Mouse (Mus musculus): ENCODE results near the gene Nrxn3. TPM values are rescaled to one million over a fixed set of nuclear protein-coding genes. Genes with fewer than 3 reads are reported as not detected.

The Nrxn3 gene
- total RNA-seq, 2 experiments from 2014 or later: 153 to 159 TPM

DNA sequence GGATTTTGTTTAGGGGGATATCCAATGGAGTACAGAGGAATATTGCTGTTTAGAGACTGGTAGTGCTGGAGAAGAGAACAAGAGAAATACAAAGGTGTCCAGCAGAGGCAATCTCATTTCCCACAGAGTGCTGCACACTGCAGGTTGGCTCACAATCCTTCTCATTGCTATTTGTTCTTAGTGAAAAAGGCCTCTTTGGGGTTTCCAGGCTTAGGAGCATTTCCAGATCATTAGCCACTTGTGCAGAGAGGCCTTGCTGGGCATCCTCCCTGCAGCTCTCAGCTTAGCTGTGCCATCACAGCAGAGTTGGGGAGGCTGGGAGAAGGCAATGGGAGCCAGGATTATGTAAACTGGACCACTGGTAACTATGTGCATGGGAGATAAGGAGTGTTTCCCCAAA lies 1260.7 kb downstream of the Nrxn3 start:
- intact Hi-C loops (cut with DNase I): no loop called here
- no peak for DNase-seq

DNA sequence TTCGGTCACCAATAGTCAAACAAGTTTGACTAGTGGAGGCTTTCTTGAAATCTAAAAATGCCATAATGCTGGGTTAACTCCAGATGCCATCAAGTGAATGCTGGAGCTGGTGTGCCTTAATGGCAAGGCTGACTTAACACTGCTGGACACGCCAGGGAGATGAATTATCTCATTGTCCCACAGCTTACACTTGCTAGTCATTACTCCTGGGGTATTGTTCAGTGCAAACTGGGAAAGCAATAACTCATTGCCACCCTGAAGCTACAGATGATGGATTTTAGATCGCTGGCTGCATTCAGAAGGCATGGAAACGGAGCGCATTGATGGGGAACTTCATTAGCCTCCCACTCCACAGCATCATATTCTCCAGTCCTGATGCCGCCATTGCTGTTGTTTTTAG lies 1263.5 kb downstream of the Nrxn3 start:
- intact Hi-C loops (cut with DNase I): no loop called here
- DNase-seq: no peak

DNA sequence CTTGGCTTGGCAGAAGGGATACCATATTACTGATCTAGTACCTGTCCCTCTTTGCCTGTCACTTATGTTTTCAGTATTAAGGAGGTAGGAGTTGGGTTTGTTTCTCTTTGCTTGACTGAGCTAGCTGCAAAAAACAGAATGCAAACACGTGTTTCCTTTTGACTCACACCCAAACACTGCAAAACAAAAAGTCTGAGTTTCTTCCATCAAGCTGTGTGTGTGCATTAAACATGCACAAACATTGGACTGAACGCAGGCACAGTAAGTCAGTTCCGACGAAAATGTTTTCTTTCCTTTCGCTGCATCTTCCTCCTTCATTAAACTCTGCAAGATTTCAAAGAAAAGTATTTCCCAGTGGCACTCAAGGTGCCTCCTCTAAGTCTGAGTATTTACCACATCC lies 1270.6 kb downstream of the Nrxn3 start:
- no peak for DNase-seq

DNA sequence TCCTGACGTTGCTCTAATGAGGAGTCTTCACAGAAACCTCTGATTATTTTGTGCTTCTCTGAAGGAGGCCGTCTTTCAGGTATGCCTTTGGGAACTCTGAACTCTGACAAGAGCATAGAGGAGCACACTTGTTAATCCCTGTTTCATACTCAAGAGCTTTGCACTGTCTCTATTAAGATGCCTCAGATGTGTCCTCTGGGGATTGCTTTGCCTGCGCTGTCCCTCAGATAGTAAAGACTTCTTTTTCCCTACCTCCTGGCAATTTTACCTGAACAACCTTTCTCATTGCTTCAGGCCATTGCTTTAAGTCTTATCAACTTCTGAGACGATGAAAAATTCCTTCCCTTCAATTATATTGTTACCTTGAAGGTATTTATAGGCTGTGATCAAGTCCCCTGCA lies 1272.7 kb downstream of the Nrxn3 start:
- intact Hi-C loops (cut with DNase I): no loop called here
- no peak for DNase-seq

More for the DNA sequence above, 1270.6 kb downstream of the Nrxn3 start:
- intact Hi-C loops (cut with DNase I): no loop called here

DNA sequence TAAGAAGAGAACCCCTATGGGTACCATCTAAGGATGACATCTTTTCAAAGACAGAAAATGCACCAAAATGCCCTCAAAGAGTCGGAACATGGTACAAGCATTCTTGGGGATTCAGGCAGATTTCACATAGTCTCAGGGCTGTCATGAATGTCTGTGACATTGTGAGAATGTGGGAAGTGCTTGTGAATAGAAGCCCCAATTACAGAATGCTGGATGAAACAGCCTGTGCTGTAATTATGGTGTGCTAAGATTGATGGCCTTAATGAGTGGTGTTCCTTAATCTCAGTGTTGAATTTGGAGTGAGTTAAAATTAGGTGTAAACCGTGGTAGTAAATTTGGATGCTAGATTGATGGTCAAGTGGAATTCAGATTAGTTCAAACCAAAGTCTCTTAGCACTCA lies 1287.6 kb downstream of the Nrxn3 start:
- intact Hi-C loops (cut with DNase I): no loop called here
- no peak for DNase-seq

DNA sequence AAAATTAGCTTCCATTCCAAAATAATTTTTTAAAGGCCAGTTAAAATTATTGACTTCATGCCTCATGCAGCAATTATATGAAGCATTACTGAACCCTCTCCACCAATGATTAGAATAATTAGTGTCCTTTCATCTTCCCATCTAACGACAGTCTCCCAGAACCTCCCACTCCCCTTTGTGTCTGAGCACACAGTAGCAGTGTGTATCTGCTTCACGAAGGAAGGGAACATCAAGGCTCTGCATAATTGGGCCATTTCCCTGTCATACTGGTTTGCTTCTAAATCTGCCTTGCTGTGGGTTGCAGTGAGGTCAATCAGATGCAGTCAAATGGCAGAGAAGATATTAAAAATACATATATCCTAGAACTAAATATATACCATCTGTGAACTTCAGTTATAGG lies 1291.3 kb downstream of the Nrxn3 start:
- intact Hi-C loops (cut with DNase I): no loop called here
- DNase-seq: no peak

DNA sequence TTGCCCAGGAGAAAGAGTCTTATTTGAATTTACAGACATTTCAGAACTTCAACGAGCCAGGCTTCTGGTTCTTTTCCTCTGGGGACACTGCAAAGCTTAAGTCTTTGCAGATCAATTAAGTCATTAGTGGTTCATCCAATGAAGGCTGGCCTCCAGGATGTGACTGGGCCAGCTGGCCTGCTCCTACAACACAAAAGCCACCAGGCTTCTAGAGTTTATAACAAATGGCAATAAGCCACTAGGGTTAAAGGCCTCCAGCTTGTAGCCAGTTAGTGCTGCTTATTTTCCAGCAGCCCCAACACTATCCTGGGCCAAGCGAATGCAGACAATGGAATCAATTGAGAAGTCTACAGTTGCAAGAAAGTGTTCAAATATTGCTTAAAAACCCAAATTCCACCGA lies 1304.3 kb downstream of the Nrxn3 start:
- DNase-seq: peak; percentile 21
- intact Hi-C loops (cut with DNase I): no loop called here

DNA sequence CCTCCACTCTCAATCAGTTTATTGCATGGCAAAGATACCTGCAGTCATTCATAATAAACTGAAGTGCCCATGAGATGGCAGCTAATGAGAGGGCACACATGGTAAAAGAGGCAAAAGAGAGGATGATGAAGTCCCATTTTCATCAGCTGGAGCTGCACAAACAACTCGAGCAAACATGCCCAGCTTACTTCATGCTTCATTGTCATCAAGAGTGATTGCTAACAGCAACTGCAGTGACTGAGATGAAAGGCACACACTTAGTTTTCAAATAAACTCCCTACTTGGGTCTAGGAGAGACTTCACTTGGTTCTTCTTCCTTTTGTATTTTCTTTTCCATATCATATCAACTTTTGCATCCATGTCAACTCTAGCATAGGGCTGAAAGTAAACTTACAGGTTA lies 1318.4 kb downstream of the Nrxn3 start:
- DNase-seq: no peak
- intact Hi-C loops (cut with DNase I): no loop called here

DNA sequence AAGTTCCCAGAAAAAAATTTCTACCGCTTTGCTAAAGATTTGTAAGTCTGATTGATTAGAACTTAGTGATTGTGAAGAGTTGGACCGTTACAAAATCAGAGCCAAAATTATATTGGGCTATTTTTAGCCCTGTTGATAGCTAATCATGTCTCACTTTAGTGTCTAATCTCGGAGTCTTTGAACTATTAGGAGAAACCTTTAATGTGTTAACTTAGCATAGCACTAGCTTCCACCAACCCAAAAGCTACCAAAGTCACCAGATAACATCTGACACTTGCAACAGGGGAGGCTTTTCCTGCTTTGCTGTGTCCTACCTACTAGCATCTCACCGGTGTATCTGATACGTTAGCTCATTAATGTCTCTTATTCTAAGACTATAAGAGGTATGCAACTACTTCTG lies 1333.6 kb downstream of the Nrxn3 start:
- DNase-seq: no peak
- intact Hi-C loops (cut with DNase I): no loop called here

DNA sequence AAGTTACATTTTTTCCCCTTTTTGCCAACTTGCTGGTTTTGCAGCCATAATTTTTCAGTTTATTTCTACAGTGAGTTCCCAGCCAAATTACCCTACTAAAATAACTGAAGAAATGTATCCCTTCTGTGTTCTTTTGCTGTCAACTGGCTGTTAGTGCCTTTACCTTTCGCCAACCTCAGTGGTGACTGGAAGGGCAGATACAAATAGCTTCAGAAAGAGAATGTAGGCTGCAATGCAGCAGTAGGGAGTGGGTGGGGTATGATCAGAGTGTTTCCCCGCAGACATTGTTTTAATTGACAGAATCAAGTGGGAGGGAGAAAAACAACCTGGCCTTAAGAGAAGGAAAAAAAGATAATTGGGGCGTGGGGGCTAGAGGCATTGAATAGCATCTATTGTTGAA lies 1337.1 kb downstream of the Nrxn3 start:
- intact Hi-C loops (cut with DNase I): no loop called here
- DNase-seq: no peak

DNA sequence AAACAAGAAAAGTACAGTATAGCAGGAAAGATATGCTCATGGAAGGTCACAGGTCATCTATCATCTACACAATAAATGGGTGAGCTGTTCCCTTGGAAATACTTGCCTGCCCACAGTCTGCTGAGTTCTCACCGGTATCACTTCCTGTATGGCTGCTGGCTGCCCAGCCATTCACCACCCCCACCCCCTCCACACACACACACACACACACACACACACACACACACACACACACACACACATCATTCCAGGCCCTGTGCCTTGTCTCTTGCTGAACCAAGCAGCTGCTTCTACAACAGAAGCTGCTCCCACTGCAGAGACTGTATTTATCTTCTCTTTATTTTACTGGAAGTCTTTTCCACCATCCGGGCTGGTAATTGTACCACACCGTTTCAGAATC lies 1338.6 kb downstream of the Nrxn3 start:
- no peak for DNase-seq
- intact Hi-C loops (cut with DNase I): no loop called here

DNA sequence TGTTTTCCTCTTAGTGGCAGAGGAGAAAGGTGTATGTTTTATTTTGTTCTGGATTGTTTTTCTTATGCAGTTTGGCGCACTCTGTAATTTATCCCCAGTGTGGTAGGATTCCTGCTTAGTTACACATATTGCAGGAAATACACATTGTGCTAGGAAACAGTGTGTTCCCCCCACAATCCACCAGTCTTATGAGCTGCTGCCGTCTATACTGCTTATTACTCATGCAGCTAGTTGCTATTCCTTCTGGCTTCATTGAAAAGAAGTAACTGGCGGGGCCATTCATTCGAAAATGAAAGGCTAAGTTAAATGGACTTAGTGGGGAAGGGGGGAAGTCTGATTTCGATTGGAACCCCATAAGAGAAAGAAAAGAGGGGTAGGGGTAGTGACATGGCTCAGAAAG lies 1339.5 kb downstream of the Nrxn3 start:
- DNase-seq: no peak
- intact Hi-C loops (cut with DNase I): no loop called here

DNA sequence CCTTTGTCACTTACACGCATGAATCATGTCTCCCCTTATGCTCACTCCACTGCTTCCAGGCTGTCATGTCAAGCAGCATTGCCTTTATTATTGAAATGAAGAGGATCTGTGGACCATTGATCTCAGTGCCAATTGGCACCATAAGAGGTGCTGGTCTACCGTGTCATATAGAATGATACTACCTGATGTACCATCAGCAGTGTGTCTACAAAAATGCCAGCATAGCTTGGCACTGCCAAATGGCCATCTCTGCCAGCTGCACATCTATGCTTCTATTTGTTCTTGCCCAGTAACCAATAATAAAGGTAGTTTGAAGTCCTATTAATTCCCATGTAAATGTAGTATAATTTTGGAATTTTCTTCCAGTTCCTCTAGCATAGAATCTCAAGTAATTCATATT lies 1340.8 kb downstream of the Nrxn3 start:
- peak; percentile 8 for DNase-seq
- intact Hi-C loops (cut with DNase I): no loop called here

DNA sequence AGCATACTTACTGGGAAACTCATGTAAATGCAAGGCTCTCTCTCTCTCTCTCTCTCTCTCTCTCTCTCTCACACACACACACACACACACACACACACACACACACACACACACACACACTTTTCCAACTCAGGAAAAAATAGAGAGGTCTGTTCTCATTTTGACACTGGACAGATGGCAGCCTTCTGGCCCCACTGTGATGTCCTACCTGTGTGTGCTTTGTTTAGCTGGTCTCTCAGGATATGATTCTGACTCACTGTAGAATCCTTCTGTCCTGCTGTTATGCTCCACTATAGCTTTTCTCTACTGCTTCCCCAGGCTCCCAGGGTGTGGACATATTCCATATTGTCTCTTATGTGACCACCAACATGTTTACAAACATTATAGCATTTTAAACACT lies 1363.2 kb downstream of the Nrxn3 start:
- peak; percentile 15 for DNase-seq
- intact Hi-C loops (cut with DNase I): no loop called here

DNA sequence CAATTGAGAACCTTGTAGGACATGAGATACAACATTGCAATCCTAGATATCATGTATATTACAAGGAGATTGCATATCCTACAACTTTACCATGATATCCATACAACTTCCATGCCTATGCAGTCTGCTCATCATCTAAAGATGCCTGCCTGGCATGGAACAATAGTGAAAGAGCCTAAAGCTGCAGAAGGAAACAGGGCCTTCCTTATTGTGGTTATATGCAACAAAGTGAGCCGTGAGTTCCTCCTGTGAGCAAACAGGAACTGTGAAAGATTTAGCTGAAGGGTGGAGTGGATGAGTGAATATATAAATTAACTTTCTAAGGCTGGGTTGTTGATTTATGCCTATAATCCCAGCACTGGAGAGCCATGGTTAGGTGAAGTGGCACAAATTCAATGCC lies 1373.1 kb downstream of the Nrxn3 start:
- no peak for DNase-seq
- intact Hi-C loops (cut with DNase I): no loop called here

DNA sequence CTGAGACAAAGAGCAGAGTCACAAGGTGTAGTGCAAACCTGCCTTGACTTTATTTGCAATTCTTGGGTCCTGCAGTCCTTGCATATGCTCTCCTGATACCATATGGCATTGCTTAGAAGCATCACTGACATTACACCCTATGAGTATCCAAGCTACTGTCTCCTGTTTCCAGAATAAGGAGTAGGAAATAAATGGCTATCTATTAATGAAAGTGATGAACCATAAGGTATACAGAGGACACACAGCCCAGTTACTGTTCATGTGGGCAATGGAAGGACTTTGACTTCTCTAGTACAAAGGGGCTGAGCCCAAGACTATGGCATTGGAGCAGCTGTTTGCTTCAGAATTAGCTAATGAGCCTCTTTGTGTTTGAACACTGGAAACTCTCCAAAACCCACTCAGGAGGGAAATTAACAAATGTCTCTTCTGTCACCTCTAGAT lies 1390.7 kb downstream of the Nrxn3 start:
- intact Hi-C loops (cut with DNase I): no loop called here
- peak; percentile 37 for DNase-seq

DNA sequence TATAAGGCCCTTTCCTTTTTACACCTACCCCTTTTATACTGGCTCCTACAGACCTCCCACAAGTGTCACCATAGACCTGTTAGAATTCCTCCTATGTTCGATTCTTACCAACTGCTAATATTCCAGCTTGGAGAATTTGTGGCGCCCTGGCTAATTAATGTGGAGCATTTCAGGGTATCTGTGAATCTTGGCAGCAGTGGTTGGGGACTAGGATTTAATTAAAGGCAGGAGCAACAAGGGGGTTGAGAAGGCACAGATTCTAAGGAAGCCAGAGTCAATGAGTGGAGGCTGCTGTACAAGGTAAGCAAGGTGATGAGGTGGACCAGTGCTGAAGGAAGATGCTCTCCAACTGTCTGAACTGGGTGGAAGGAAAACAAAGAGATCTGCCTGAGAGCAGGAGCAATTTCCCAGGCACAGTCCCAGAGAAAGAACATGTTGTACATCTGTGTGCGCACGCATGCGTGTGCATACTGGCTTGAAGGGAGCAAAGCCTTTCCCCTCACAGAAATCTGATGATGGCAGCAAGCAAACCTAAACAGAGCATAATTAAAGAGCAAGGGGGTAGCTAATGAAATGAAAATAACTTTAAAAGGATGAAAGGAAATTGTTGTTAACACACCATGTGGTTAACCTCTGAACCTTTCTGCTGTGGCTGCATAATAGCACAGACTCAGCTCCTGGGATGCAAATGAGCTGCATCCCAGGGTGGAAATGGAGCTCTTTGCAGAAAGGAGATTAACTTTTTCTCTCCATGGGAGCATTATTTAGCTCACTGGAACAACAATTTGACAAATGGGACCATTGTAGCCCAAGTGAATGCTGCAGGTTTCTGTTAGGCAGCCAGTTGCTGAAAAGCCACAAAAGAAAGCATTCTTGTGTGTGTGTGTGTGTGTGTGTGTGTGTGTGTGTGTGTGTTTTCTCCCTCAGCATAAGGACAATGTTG lies 1409.5 kb downstream of the Nrxn3 start:
- peak; percentile 22 for DNase-seq
- intact Hi-C loops (cut with DNase I): no loop called here

DNA sequence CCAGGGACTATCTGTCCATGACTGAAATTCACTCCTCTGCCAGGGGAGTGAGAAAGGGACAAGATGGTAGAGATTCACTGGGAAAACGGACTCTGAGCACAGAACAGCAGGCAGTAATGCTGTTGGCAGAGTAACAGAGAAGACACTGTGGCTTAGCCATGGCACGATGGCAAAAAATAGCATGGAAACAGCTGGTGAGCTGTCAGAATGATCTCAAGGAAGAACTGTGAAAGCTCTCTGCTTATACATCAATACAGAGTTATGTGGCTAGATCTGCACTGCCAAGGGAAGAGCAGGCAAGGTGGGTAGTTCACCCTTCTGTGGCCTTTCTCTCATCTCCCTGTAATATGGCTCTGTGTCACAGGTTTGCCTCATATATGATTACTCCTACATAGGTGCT lies 1419.3 kb downstream of the Nrxn3 start:
- peak; percentile 74 for DNase-seq
- intact Hi-C loops (cut with DNase I): no loop called here

DNA sequence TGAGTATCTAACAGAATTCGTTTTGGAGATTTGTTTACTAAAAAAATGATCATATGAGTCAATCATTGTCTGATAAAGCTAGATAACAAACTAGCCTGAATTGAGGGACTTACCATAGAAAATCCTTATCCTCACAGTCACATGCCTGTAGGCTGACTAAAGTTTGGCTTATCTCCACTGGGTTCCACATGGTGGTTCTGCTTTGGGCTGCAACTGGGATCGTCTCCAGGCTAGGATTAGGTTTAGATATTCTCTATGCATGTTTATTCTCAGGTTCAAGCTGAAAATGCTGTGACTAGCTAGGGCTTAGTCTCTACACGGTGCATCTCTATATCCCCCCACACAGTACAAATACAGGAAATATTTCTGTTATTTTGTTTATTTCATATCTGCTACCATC lies 1421.6 kb downstream of the Nrxn3 start:
- DNase-seq: peak; percentile 2
- intact Hi-C loops (cut with DNase I): no loop called here

DNA sequence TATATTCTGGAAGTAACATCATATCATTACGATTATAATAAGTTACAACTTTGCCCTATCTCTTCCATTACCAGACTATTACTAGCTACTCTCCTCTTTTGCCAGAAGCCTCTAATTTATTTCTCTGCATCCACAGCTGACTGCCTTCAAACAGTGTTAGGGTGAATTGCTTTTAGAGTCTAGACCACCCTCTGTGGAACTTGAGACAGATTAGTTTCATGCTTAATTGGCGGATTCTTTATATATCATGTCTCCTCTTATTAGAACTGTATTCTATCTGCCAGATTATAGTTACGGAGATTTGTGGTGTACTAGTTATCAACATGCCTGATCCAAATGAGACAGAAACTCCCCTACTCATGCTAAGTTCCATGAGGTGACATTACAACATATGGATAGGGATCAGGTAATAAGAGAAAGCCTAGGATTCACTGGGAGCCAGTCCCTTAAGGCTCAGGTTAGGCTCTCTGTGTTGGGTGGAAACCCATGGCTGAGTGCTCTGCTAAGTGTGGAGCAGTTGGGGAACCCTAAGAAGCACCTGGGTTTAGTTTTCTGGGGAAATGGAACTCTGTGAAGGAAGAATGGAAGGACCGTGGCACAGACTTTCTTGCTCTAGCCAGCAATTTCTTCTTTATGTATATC lies 1435.6 kb downstream of the Nrxn3 start:
- intact Hi-C loops (cut with DNase I): no loop called here
- no peak for DNase-seq

DNA sequence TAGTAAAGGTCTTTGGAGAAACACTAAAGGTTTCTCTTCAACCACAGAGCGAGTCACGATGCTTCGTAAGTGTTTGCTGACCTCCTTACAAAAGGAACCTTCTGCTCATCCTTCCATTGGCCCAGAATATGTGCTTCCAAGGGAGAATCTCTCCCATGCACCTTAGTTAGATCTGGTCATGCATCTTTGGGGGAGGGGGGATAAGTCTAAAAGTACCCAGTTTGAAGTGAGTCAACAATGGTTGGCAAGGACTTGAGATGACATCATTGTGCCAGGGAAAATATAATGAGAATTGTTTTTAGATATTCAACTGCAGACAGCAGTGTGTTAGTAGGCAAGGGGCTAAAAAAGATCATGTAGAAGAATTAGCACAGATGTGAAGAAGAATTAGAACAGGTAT lies 1437.2 kb downstream of the Nrxn3 start:
- intact Hi-C loops (cut with DNase I): no loop called here

DNA sequence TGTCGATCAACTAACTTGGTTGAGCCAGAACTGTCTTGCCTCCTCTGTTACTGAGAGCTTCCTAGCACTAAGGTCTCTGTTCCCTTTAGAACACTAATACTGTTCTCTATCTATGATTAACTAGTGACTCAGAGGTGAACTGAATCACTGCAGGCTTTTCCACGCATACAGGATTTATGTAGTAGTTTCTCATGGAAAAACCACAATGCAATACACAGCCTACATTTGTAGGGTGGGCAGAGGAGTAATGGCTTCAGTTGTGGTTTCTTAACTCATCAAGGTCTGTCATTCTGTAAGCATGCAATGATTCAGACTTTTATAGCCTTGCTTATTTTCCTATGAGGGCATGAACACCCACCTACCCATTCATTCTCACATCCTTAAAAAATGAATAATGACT lies 1443.4 kb downstream of the Nrxn3 start:
- no peak for DNase-seq
- intact Hi-C loops (cut with DNase I): no loop called here

More for the DNA sequence above, 1437.2 kb downstream of the Nrxn3 start:
- no peak for DNase-seq

Data from left cerebral cortex, postnatal 4 days (tissue).